Mouse (Mus musculus): ENCODE results near the gene Exosc8. TPM values are rescaled to one million over a fixed set of nuclear protein-coding genes. Genes with fewer than 3 reads are reported as not detected.

Gene Exosc8
- polyA plus RNA-seq, 1 experiment from 2014 or later, result 39.0 TPM

DNA sequence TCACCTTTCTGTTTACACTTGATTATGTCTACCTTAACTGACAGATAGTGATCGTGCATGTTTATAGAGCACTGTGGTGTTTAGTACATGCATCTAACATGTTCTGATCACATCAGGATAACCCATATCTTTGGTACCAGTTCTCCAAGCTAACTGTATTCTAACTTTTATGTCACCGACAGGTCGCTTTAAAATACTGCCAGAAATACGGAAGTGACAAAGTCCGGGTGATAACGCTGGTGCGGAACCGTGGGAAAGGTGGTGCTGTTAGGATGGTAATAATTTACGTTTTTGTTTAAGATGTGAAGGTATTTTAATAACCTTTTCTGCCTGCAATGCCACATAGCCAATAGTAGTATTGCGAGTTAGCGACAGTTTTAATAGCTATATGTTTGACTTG is 6.8 kb upstream of the Exosc8 start:
- H3K4me2 ChIP-seq (replicated peaks; ENCODE audit: low read depth, low read length), result no peak overlapping the region
- ATAC-seq (no peak), DNase-seq (ENCODE audit: low spot score) (no peak)
- no peak overlapping the region for H3K27ac ChIP-seq (ENCODE audit: low read length)
- WGBS, result 95% methylated on average over 11 of the region's 11 CpGs
- no peaks in the 10 kb centered on the region for H3K9me3 ChIP-seq (ENCODE audit: low read length)
- H3K9ac ChIP-seq (replicated peaks; ENCODE audit: low read depth), result no peak overlapping the region
- peaks cover 28% of the 10 kb centered on the region; the same call in 1 of the 2 replicates for H3K36me3 ChIP-seq (ENCODE audit: insufficient read depth, low read length)
- H3K27me3 ChIP-seq (replicated peaks; ENCODE audit: insufficient read depth, low read length), result no peaks in the 10 kb centered on the region
- H3K4me3 ChIP-seq (ENCODE audit: low read depth, low read length), result no peak overlapping the region
- TF ChIP-seq CTCF (IDR thresholded peaks at IDR 0.05) (no peak), EP300 (IDR thresholded peaks at IDR 0.05) (no peak)
- H3K4me1 ChIP-seq (ENCODE audit: insufficient read depth, low read depth, low read length), result no peaks in the 10 kb centered on the region

DNA sequence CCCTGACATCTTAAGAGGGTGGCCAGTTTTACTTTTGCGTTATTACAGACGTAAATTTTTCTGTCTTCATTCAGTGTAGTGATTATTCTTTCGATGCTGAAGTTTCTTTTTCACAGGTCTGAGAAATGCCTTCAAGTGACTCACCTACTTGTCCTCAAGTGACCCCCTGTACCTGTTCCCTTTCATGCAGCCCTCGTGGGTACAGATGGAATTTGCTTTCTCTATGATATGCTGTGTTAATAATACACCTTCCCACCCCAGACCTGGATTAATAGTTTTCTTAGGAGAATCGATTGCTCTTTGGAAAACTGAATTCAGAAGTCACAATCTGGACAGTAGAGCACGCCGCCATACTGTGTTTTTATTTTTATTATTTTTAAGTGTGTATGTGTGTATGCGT is 2.1 kb upstream of the Exosc8 start:
- TF ChIP-seq EP300 (IDR thresholded peaks at IDR 0.05) (peak; percentile 52; the same call in 1 of the 2 replicates), CTCF (IDR thresholded peaks at IDR 0.05) (no peak)
- Histone ChIP-seq H3K36me3 (ENCODE audit: insufficient read depth, low read length) (peaks cover 14% of the 10 kb centered on the region; the same call in 1 of the 2 replicates), H3K9ac (replicated peaks; ENCODE audit: low read depth) (no peak overlapping the region), H3K4me1 (ENCODE audit: insufficient read depth, low read depth, low read length) (peaks cover 4% of the 10 kb centered on the region), H3K4me3 (ENCODE audit: low read depth, low read length) (no peak overlapping the region), H3K27me3 (replicated peaks; ENCODE audit: insufficient read depth, low read length) (no peaks in the 10 kb centered on the region), H3K4me2 (replicated peaks; ENCODE audit: low read depth, low read length) (no peak overlapping the region), H3K27ac (ENCODE audit: low read length) (no peak overlapping the region), H3K9me3 (ENCODE audit: low read length) (no peaks in the 10 kb centered on the region)
- DNase-seq (ENCODE audit: low spot score), result peak; percentile 42
- WGBS, result 84% methylated on average over 8 of the region's 8 CpGs
- no peak for ATAC-seq

DNA sequence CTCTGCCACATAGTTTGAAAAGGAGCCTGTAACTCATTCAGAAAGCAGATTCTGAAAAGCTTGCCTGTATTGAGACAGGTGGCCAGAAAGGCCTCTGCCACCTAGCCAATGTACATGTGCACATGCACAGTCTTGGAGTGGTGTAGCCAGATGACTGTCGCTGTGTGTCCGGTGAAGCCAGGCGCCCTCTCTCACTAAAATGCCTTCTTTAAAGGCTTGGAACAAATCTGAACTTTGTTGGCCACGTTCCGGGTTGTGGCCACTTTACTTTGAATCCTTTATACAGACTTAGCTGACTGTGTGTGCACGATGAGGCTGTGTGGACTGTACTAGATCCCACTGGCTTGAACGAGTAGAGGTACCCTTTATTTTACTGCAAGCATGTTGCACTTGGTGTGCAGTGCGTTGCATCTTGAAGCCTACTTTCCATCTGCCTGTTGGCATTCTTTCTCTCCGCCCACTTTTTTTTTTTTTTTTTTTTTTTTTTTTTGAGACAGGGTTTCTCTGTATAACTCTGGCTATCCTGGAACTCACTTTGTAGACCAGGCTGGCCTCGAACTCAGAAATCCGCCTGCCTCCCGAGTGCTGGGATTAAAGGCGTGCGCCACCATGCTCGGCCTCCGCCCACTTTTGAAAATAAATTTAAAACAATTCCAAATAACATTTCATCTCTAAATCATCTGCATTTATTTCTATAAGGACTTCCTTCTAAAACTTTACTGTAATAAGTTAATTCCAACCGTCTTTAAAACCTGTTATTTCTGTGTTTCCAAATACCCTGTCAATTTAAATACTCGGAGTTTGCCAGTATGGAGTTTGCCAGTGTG is 1.1 kb upstream of the Exosc8 start:
- H3K4me3 ChIP-seq (ENCODE audit: low read depth, low read length), result peak overlapping the region; percentile 80
- WGBS, result 45% methylated on average over 18 of the region's 18 CpGs
- peak overlapping the region; percentile 86 for H3K4me2 ChIP-seq (replicated peaks; ENCODE audit: low read depth, low read length)
- peak overlapping the region; percentile 98; the same call in 1 of the 2 replicates for H3K27ac ChIP-seq (ENCODE audit: low read length)
- no peak for ATAC-seq
- H3K27me3 ChIP-seq (replicated peaks; ENCODE audit: insufficient read depth, low read length), result no peaks in the 10 kb centered on the region
- H3K9me3 ChIP-seq (ENCODE audit: low read length), result no peaks in the 10 kb centered on the region
- TF ChIP-seq CTCF (IDR thresholded peaks at IDR 0.05) (no peak), EP300 (IDR thresholded peaks at IDR 0.05) (no peak)
- peaks cover 4% of the 10 kb centered on the region for H3K4me1 ChIP-seq (ENCODE audit: insufficient read depth, low read depth, low read length)
- peaks cover 4% of the 10 kb centered on the region; the same call in 1 of the 2 replicates for H3K36me3 ChIP-seq (ENCODE audit: insufficient read depth, low read length)
- peak overlapping the region; percentile 88 for H3K9ac ChIP-seq (replicated peaks; ENCODE audit: low read depth)
- DNase-seq (ENCODE audit: low spot score), result no peak

DNA sequence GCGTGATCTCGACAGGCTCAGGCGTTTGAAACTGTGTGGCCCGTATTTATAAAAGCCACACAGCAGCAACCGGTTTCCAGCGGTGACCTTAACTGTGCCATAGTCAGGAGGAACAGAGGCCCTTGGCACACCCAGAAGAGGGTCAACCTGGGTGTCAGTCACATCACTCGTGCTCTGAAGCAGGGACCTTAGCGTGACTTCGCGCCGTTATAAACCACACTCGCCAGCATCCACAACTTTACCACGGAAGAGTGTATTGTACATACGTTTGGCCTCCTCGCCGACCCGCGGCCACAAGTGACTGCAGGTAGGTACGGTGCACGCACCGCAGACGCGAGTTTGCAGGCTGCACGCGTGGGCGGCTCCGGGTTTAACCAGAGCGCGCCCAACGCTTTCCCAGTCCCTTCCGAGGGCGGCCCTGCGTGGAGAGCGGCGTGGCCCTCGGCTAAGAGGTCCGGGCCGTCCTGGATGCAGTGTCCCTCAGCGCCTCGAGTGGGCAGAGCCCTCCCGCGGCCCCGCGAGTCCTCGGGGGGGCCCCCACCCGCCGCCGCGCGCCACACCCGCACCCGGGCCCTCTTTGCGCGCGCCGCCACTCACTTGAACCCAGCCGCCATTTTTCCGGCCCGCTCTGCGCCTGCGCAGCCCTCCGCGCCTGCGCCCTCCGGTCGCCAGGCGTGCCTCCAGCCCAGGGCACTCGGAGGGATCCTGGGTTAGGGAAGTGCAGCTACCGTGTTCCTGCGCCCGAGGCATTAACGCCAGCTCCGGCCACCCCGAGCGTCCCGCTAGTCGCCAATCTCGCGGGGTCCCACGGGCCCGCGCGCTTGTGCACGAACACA is 564 bp downstream of the Exosc8 start:
- peak overlapping the region; percentile 80 for H3K4me3 ChIP-seq (ENCODE audit: low read depth, low read length)
- 3% methylated on average over 60 of the region's 84 CpGs for whole genome bisulfite sequencing
- peaks cover 5% of the 10 kb centered on the region; the same call in 1 of the 2 replicates for H3K36me3 ChIP-seq (ENCODE audit: insufficient read depth, low read length)
- peaks cover 4% of the 10 kb centered on the region for H3K4me1 ChIP-seq (ENCODE audit: insufficient read depth, low read depth, low read length)
- DNase-seq (ENCODE audit: low spot score), result peak; percentile 91
- no peaks in the 10 kb centered on the region for H3K27me3 ChIP-seq (replicated peaks; ENCODE audit: insufficient read depth, low read length)
- peak overlapping the region; percentile 98 for H3K27ac ChIP-seq (ENCODE audit: low read length)
- no peaks in the 10 kb centered on the region for H3K9me3 ChIP-seq (ENCODE audit: low read length)
- TF ChIP-seq EP300 (IDR thresholded peaks at IDR 0.05), result no peak
- no peak; the same call in 1 of the 2 replicates for TF ChIP-seq CTCF (IDR thresholded peaks at IDR 0.05)
- peak overlapping the region; percentile 86 for H3K4me2 ChIP-seq (replicated peaks; ENCODE audit: low read depth, low read length)
- H3K9ac ChIP-seq (replicated peaks; ENCODE audit: low read depth), result peak overlapping the region; percentile 88
- peak; percentile 94 for ATAC-seq

DNA sequence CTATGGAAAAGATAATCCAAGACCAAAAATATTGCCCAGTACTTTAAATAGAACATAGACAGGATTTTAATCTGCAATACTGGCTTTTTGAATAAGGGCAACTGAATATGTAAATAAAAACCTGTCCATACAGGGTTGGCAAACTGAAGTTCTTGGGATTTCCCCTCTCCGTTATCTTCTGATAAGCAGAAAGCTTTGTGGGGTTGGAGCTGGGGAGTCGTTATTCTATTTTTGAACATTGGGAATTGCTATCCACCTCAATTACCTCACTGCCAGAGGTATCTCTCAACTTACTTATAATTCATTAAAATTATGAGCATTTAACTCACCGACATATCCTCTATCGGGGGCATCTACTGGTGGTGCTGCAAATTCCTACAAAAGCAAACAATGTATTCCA is 2.8 kb downstream of the Exosc8 start:
- H3K4me2 ChIP-seq (replicated peaks; ENCODE audit: low read depth, low read length), result no peak overlapping the region
- H3K27ac ChIP-seq (ENCODE audit: low read length), result no peak overlapping the region
- no peak overlapping the region for H3K9ac ChIP-seq (replicated peaks; ENCODE audit: low read depth)
- peaks cover 4% of the 10 kb centered on the region for H3K4me1 ChIP-seq (ENCODE audit: insufficient read depth, low read depth, low read length)
- H3K36me3 ChIP-seq (ENCODE audit: insufficient read depth, low read length), result peaks cover 27% of the 10 kb centered on the region
- DNase-seq (ENCODE audit: low spot score) (no peak), ATAC-seq (no peak)
- no peaks in the 10 kb centered on the region for H3K27me3 ChIP-seq (replicated peaks; ENCODE audit: insufficient read depth, low read length)
- H3K4me3 ChIP-seq (ENCODE audit: low read depth, low read length), result no peak overlapping the region
- TF ChIP-seq CTCF (IDR thresholded peaks at IDR 0.05) (no peak), EP300 (IDR thresholded peaks at IDR 0.05) (no peak)
- 81% methylated on average over 4 of the region's 4 CpGs for WGBS
- H3K9me3 ChIP-seq (ENCODE audit: low read length), result no peaks in the 10 kb centered on the region

DNA sequence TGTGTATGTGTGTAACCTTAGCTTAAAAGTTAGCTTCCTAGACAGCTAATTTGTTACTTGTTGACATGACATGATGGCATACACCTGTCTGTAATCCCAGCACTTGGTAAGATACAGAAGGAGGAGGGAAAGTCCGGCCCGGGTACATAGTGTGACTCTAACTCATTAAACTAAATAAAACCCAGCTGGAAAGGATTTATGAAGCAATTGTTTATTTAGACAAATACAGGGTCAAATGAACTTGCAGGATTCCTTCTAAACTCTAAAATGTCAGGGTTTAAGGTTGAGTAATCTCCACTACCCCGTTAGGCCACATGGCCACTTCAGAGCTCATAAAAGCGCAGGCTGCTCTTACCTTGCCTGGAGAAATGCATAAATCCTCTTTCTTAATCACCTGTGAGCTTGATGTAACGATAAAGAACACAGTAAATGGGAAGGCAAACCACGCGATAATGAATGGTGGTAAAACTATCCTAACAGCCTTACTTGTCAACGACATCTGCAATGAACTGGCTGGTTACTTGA is 3.5 kb downstream of the Exosc8 start:
- Histone ChIP-seq H3K4me2 (replicated peaks; ENCODE audit: low read depth, low read length) (no peak overlapping the region), H3K9ac (replicated peaks; ENCODE audit: low read depth) (no peak overlapping the region), H3K4me3 (ENCODE audit: low read depth, low read length) (no peak overlapping the region), H3K27me3 (replicated peaks; ENCODE audit: insufficient read depth, low read length) (no peaks in the 10 kb centered on the region), H3K36me3 (ENCODE audit: insufficient read depth, low read length) (peaks cover 29% of the 10 kb centered on the region), H3K4me1 (ENCODE audit: insufficient read depth, low read depth, low read length) (peaks cover 4% of the 10 kb centered on the region), H3K9me3 (ENCODE audit: low read length) (no peaks in the 10 kb centered on the region), H3K27ac (ENCODE audit: low read length) (no peak overlapping the region)
- no peak for ATAC-seq
- peak; percentile 58 for DNase-seq (ENCODE audit: low spot score)
- WGBS, result 67% methylated on average over 8 of the region's 8 CpGs
- TF ChIP-seq CTCF (IDR thresholded peaks at IDR 0.05) (no peak), EP300 (IDR thresholded peaks at IDR 0.05) (peak; percentile 59)

Measured in lung, postnatal 0 days (tissue).